Mouse (Mus musculus) gonadal fat pad, adult 2 months (tissue): ENCODE results near the gene Upf1. TPM values are rescaled to one million over a fixed set of nuclear protein-coding genes. Genes with fewer than 3 reads are reported as not detected.

Source experiments
- DNase-seq: peaks from one replicate; pipeline ENCODE4 v3.0.0-alpha.2; 2012; ENCODE audit warnings: low read depth
- polyA plus RNA-seq: library from polyadenylated mRNA; depleted of rRNA; stranded (reverse); fragments of >200 nt; gene quantifications from 2 replicates; pipeline ENCODE4 v1.2.3, GENCODE M21; 2012; rRNA removed

Gene Upf1
- 20.1 and 34.5 TPM in 2 replicates for polyA plus RNA-seq

- peak; percentile 58 for DNase-seq
Measured at GRCm38 (mm10) chr8:70353194-70353817, at the start of gene Upf1. Upf1 (minus strand) TSS chr8:70353278.

- no peak for DNase-seq
Measured at GRCm38 (mm10) chr8:70397611-70398563, 44.8 kb upstream of the Upf1 start.

- DNase-seq = no peak
Measured at GRCm38 (mm10) chr8:70396184-70396583, 43.1 kb upstream of the Upf1 start.

- DNase-seq = no peak
Measured at GRCm38 (mm10) chr8:70395649-70396048, 42.6 kb upstream of the Upf1 start.

GRCm38 (mm10) chr8:70394269-70394998 is 41.4 kb upstream of the Upf1 start:
- DNase-seq = no peak

GRCm38 (mm10) chr8:70393087-70393486 is 40.0 kb upstream of the Upf1 start:
- no peak for DNase-seq

- DNase-seq = no peak
Measured at GRCm38 (mm10) chr8:70389678-70390077, 36.6 kb upstream of the Upf1 start.

GRCm38 (mm10) chr8:70383287-70383686 is 30.2 kb upstream of the Upf1 start:
- DNase-seq = no peak

DNA sequence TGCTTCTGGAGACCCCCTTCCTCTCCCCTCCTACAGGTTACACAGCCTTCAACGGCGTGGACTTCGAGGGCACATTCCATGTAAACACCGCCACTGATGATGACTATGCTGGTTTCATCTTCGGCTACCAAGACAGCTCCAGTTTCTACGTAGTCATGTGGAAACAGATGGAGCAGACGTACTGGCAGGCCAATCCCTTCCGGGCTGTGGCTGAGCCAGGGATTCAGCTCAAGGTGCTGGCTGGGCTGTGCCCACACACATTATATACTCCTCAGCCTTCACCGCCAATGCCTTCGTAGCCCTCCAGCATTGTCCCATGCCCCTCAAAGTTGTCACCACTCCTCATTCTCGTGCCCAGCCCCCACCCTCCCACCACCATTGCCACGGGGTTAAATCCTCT is 27.0 kb upstream of the Upf1 start:
- DNase-seq = no peak

- DNase-seq = no peak
Measured at GRCm38 (mm10) chr8:70377049-70377448, 24.0 kb upstream of the Upf1 start.

GRCm38 (mm10) chr8:70376275-70376741 is 23.2 kb upstream of the Upf1 start:
- no peak for DNase-seq

DNA sequence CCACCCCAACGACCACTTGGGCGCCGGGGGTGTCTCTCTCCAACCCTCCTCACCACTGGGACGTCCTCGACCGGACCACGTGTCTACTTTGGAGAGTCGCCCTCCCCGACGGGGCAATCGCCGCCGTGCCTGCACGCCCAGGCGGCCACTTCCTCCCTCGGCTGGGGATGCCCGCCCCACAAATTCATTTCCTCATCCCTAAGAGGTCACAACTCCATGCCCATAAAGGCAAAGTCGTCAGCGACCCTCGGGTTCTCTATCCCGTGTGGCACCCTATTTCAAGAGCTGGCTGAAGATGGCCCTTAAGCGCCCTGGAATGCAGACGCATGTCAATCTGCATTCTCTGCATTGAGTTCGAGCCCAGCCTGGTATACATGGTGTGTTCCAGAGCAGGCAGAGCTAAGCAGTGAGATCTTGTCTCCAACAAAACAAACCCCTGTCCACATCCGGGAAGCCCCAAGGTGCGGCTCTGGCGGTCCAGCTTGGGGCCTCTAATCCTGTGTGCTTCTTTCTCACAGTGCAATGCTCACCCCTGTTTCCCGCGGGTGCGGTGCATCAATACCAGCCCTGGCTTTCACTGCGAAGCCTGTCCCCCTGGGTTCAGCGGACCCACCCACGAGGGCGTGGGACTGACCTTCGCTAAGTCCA is 22.3 kb upstream of the Upf1 start:
- DNase-seq = no peak

DNA sequence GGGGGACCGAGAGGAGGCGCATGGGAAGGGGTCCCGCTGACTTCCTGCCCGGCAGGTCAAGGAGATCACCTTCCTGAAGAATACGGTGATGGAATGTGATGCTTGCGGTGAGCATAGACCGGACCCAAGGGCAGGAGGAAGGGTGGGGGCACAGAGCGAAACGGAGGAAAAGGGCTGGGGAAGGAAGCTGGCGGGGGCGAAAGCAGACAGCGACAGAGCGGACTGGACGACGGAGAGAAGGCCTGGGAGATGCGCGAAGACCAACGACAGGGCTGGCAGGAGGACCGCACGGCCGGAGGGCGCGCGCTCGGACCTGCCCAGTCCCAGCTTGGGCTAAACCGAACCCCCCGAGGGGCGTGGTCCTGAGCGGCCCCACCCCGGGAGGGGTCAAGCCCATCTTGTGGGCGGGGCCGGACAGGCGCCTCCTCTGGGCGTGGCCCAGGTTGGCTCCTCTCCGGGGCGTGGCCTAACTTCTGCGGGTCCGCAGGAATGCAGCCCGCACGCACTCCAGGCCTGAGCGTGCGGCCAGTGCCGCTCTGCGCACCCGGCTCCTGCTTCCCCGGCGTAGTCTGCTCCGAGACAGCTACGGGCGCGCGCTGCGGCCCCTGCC is 21.3 kb upstream of the Upf1 start:
- no peak for DNase-seq

GRCm38 (mm10) chr8:70373397-70374317 is 20.6 kb upstream of the Upf1 start, which contains the start of gene Comp:
Comp (plus strand) TSS chr8:70373558.
- DNase-seq = no peak

DNA sequence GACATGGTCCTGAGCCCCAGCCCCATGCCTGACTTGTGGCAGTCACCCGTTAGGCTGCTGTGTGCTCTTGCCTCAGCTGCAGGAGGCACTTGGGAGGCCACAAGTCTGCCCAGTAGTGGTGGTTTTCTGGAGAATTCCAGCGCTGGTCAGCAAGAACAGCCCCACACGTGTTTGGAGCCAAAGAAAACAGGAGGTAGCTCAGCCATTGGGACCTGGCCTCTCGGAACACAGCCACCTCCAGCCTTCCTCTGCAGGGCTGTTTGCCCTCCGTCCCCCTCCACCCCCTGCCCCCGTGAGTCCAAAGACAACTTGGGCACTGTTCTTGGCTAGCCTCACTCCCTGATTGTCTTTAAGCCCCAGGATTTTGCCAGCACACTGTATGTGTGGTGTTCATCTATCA is 18.9 kb upstream of the Upf1 start:
- no peak for DNase-seq

DNA sequence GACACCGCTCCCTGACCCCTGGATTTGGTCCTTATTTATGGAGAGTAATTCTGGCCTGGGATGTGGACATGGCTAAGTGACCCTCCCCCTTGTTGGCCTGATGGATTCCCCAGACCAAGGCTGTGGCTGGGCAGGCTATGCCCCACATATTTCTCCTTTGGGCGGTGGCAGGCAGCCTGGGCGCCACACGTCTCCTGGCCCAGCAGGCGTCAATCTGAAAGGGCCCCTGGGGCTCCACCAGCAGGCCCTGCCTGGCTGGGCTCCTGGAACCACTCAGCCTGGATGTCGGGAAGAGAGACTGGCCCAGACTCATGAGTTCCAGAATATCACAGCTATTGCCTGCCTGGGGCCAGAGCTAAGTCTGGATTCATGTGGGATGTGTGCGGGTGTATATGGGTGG is 17.4 kb upstream of the Upf1 start:
- no peak for DNase-seq

DNA sequence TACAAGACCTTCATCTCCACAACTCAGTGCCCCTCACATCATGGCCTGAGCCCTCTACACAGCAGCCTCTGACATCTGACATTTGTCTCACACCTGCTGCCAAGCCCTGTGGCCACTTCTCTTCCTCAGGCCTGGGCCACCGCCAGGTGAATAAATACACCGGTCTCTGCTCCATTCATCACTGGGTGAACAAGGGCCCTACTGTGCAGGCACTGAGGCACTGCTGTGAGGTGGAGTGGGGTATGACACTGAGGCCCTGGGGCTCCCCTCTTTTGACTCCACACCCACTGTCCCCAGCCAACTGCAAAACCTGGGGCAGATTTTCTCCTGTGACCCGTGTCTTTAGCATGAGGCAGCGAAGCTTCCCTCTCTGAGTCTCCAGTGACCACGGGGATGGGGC is 13.5 kb upstream of the Upf1 start:
- no peak for DNase-seq

DNA sequence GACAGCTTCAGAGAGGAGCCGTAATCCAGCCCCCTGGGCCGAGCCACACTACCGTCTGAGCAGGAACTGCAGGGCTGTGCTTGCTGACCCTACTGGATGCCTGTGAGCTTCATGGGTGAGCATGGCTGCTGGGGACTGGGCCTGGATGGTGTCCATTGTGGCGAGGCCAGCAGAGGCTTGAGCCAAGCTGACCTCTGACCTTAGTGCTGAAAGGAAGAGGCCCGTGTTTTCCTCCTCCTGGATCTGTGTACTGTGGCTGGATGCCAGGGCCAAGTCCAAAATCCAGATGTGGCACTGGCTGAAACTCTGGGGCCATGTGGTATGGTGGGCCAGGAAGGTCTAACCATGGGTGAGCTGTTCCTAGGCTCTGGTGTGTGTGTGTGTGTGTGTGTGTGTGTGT is 11.0 kb upstream of the Upf1 start:
- DNase-seq = no peak

DNA sequence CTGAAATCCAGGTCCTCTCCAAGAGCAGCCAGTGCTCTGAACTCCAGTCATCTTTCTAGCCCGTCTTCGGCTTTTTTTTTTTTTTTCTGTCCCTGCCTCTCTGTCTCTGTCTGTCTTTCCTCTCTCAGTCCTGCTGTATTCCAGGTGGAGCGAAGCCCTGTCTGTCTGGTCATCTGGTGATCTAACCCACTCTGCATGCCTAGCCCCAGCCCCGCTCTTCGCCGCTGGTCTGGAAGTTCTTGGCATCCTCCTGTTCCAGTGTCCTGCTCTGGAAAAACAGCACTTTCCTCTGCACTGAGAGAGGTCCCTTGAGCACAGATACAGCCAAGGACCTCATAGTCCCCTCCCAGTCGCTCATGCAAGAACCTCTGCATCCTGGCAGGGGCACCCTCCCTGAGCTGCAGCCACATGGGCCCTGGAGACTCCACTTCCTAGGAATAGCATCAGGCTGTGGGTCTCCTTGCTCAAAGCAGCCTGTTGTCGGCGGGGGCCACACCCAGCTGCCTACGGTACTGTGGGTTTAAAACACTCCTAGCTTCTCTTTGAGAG is 8.5 kb upstream of the Upf1 start:
- DNase-seq = no peak

GRCm38 (mm10) chr8:70360769-70361168 is 7.7 kb upstream of the Upf1 start:
- no peak for DNase-seq
